Mouse (Mus musculus): ENCODE measurements around the gene AI413582. TPM values are rescaled to one million over a fixed set of nuclear protein-coding genes. Genes with fewer than 3 reads are reported as not detected.

Gene AI413582
- polyA plus RNA-seq, 1 experiment from 2014 or later: 16.7 TPM

DNA sequence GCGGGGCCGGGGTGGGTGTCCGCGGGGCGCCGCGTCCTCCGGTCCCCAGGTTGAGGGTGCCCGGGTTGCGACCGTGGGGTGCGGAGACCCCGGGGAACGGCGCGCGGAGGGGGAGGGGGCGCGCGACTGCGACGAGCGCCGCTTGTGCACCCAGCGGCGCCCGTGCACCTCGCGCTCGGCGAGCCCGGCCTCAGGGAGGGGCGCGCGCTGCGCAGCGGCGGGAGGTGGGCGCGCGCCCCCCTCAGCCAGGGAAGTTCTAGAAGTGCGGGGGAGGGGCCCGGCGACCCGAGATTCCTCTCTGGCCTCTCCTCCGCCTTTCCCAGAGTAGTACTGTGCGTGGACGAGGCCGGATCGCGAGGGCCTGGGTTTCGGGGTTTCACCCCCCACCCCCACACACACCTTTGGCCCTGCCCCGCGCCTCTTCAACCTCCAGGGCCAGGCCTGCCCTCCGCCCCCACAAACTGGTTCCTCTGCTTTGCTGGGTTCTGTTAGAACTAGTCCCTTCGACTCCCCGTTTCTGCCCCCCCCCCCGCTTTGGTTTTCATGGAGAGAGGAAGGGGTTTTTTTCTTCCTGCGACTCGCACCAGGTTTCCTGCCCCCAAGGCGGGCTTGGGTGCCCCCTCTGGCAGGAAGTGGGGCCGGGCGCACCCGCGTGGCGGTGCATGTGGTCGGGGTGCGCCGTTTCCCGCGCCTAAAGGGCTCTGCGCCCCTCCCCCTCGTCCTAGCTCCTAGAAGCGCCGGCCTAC is 8.2 kb downstream of the AI413582 start:
- DNase-seq: peak; percentile 77
- H3K4me3 ChIP-seq (ENCODE audit: low read depth, low read length): peak overlapping the region; percentile 78

DNA sequence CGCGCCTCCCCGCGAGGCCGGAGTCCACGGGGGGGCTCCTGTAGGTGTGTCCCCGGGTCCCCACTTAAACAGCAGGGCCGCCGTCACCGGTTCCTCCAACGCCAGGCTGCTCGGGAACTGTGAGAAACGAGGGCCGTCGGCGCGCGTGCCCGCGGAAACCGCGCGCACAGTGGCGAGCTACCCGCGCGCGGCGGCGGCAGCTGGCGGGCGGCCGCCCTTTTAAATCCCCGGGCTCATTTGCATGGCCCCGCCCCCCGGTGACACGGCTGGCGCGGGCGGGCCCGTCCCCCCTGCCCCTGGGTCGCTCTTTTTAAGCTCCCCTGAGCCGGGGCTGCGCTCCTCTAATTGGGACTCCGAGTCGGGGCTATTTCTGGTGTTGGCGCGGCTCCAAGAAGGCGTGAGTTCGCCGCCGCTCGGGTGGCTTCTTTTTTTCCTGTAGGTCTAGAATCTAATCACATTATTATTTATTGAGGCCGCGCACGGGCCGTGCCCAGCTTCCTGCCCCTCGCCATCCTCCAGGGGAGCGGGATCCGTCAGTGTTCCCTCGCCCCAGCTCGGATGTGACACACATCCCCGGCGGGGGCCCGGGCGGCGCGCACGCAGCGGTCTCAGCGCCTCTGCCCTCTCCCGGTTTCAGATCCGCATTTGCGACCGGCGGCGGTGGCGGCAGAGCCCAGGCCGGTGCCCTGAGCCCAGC is 9.1 kb downstream of the AI413582 start, which contains the start of gene Hmga1:
Gene Hmga1 (plus strand): TSS at position 183 of the 697 bp plus-strand sequence.
- peaks cover 14% of the 10 kb centered on the region for H3K36me3 ChIP-seq (replicated peaks; ENCODE audit: insufficient read depth, low read length)
- no peaks in the 10 kb centered on the region for H3K27me3 ChIP-seq (ENCODE audit: insufficient read depth, low read length)
- TF ChIP-seq CTCF (IDR thresholded peaks at IDR 0.05; ENCODE audit: low read depth): no peak
- TF ChIP-seq EP300 (IDR thresholded peaks at IDR 0.05; ENCODE audit: low read depth): no peak
- peak; percentile 93 for DNase-seq
- peak within 1 kb of the TSS; percentile 97 for H3K27ac ChIP-seq (ENCODE audit: low read depth)
- H3K4me1 ChIP-seq (ENCODE audit: insufficient read depth): peaks cover 53% of the 10 kb centered on the region
- H3K4me2 ChIP-seq (ENCODE audit: low read depth, low read length): peak within 1 kb of the TSS; percentile 96
- H3K4me3 ChIP-seq (ENCODE audit: low read depth, low read length): peak within 1 kb of the TSS; percentile 78
- peak; percentile 74 for ATAC-seq
- no peaks in the 10 kb centered on the region for H3K9me3 ChIP-seq (ENCODE audit: low read length)
- WGBS (ENCODE audit: insufficient replicate concordance): under 1% methylated on average over 67 of the region's 79 CpGs
- H3K9ac ChIP-seq (replicated peaks): peak within 1 kb of the TSS; percentile 90

More for the DNA sequence above, 8.2 kb downstream of the AI413582 start:
- peak; percentile 9 for ATAC-seq
- H3K27ac ChIP-seq (ENCODE audit: low read depth): peak overlapping the region; percentile 97
- no peaks in the 10 kb centered on the region for H3K9me3 ChIP-seq (ENCODE audit: low read length)
- H3K4me1 ChIP-seq (ENCODE audit: insufficient read depth): peaks cover 49% of the 10 kb centered on the region
- H3K36me3 ChIP-seq (replicated peaks; ENCODE audit: insufficient read depth, low read length): peaks cover 22% of the 10 kb centered on the region
- TF ChIP-seq CTCF (IDR thresholded peaks at IDR 0.05; ENCODE audit: low read depth) (peak; percentile 28; the same call in 1 of the 2 replicates), EP300 (IDR thresholded peaks at IDR 0.05; ENCODE audit: low read depth) (no peak)
- H3K9ac ChIP-seq (replicated peaks): peak overlapping the region; percentile 90
- peak overlapping the region; percentile 96 for H3K4me2 ChIP-seq (ENCODE audit: low read depth, low read length)
- WGBS (ENCODE audit: insufficient replicate concordance): 2% methylated on average over 43 of the region's 75 CpGs
- H3K27me3 ChIP-seq (ENCODE audit: insufficient read depth, low read length): no peaks in the 10 kb centered on the region

- H3K4me1 ChIP-seq (ENCODE audit: insufficient read depth): peaks cover 53% of the 10 kb centered on the region
- H3K27ac ChIP-seq (ENCODE audit: low read depth): peak overlapping the region; percentile 97
- DNase-seq (peak; percentile 90), ATAC-seq (peak; percentile 76)
- H3K36me3 ChIP-seq (replicated peaks; ENCODE audit: insufficient read depth, low read length): peaks cover 7% of the 10 kb centered on the region
- WGBS (ENCODE audit: insufficient replicate concordance): under 1% methylated on average over 48 of the region's 55 CpGs
- no peaks in the 10 kb centered on the region for H3K9me3 ChIP-seq (ENCODE audit: low read length)
- H3K9ac ChIP-seq (replicated peaks): peak overlapping the region; percentile 90
- H3K4me2 ChIP-seq (ENCODE audit: low read depth, low read length): peak overlapping the region; percentile 96
- TF ChIP-seq CTCF (IDR thresholded peaks at IDR 0.05; ENCODE audit: low read depth) (0 out of 2 replicates have a peak, but pooled peaks have one; percentile 17), EP300 (IDR thresholded peaks at IDR 0.05; ENCODE audit: low read depth) (peak; percentile 79)
- H3K27me3 ChIP-seq (ENCODE audit: insufficient read depth, low read length): no peaks in the 10 kb centered on the region
- peak overlapping the region; percentile 78 for H3K4me3 ChIP-seq (ENCODE audit: low read depth, low read length)
Measured at GRCm38 (mm10) chr17:27555512-27556172, 9.9 kb downstream of the AI413582 start.

DNA sequence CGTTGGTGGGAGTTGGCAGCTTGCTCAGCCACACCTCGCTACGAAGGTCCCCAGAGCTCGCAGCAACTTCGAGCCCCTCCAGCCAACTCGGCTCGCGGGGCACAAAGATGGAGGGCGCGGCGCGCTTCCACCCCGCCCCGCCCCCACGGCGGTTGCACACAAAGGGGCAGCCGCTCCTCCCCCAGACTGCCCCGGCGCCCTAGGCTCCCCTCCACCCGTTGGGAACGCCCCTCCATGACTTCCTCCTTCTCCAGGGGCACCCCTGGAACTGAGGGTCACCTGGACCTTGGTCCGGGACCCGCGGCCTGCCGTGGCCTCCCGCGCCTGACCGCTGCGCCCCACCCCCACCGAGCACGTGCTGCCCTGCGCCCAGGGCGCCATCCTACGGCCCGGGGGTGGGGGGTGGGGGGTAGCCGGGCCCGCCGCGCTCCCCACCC is 10.5 kb downstream of the AI413582 start:
- Histone ChIP-seq H3K4me2 (ENCODE audit: low read depth, low read length) (peak overlapping the region; percentile 96), H3K4me3 (ENCODE audit: low read depth, low read length) (peak overlapping the region; percentile 78), H3K4me1 (ENCODE audit: insufficient read depth) (peaks cover 54% of the 10 kb centered on the region), H3K9me3 (ENCODE audit: low read length) (no peaks in the 10 kb centered on the region), H3K9ac (replicated peaks) (peak overlapping the region; percentile 90), H3K27me3 (ENCODE audit: insufficient read depth, low read length) (no peaks in the 10 kb centered on the region), H3K36me3 (replicated peaks; ENCODE audit: insufficient read depth, low read length) (peaks cover 4% of the 10 kb centered on the region; the same call in 1 of the 2 replicates), H3K27ac (ENCODE audit: low read depth) (peak overlapping the region; percentile 97)
- ATAC-seq (peak; percentile 12), DNase-seq (peak; percentile 81)
- TF ChIP-seq CTCF (IDR thresholded peaks at IDR 0.05; ENCODE audit: low read depth) (no peak), EP300 (IDR thresholded peaks at IDR 0.05; ENCODE audit: low read depth) (no peak)
- WGBS (ENCODE audit: insufficient replicate concordance): 1% methylated on average over 23 of the region's 39 CpGs

- Histone ChIP-seq H3K27me3 (ENCODE audit: insufficient read depth, low read length) (no peaks in the 10 kb centered on the region), H3K4me3 (ENCODE audit: low read depth, low read length) (peak overlapping the region; percentile 78), H3K4me1 (ENCODE audit: insufficient read depth) (peaks cover 57% of the 10 kb centered on the region), H3K27ac (ENCODE audit: low read depth) (peak overlapping the region; percentile 97), H3K4me2 (ENCODE audit: low read depth, low read length) (peak overlapping the region; percentile 96), H3K9me3 (ENCODE audit: low read length) (no peaks in the 10 kb centered on the region), H3K36me3 (replicated peaks; ENCODE audit: insufficient read depth, low read length) (no peaks in the 10 kb centered on the region), H3K9ac (replicated peaks) (peak overlapping the region; percentile 90)
- 39% methylated on average over 20 of the region's 20 CpGs for WGBS (ENCODE audit: insufficient replicate concordance)
- DNase-seq (no peak), ATAC-seq (no peak)
- no peak for TF ChIP-seq EP300 (IDR thresholded peaks at IDR 0.05; ENCODE audit: low read depth)
- TF ChIP-seq CTCF (IDR thresholded peaks at IDR 0.05; ENCODE audit: low read depth): no peak
Measured at GRCm38 (mm10) chr17:27554062-27554960, 11.2 kb downstream of the AI413582 start.
